Mouse (Mus musculus) NIH3T3 (cell line): Measurements from ENCODE around the gene Rgs16.
"Not testable (repeated sequence)": the region's sequence is repeated elsewhere in the genome, so short reads cannot be mapped to it uniquely, and the experiment has no call there.

ENCODE experiments used
- DNase-seq: peaks from one replicate; pipeline ENCODE4 v3.0.0-alpha.2; 2012; ENCODE audit warnings: low read depth

Rgs16 gene

DNA sequence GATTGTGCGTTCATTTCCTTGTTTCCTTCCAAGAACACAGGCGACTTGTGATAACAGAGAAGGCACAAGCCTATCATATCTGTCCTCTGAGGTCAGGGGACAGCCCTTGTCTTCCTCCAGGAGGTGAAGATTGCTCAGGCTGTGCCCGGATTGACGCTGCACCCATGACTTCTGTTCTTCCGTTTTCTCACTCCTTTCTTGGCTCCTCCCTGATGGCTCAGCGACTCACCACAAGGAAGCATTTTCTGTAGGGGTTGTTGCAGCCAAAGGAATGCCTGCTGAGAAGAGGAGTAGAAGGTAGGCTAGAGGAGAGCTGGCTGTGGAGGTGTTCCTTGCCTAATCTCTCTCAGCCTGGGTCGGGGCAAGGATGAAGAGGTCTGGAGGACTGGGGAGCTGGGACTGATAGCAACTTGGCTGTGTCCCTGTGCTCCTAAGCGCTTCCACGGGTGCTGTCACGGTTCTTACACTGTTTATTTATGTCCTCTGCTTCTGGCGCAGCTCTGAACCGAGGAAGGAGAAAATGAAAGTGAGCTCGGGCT, 11.7 kb downstream of the Rgs16 start:
- DNase-seq = peak; percentile 60

- no peak for DNase-seq
These were observed 12.4 kb downstream of the Rgs16 start for GRCm38 (mm10) chr1:153752521-153752920.

GRCm38 (mm10) chr1:153753725-153754464, 13.7 kb downstream of the Rgs16 start:
- DNase-seq = no peak

DNA sequence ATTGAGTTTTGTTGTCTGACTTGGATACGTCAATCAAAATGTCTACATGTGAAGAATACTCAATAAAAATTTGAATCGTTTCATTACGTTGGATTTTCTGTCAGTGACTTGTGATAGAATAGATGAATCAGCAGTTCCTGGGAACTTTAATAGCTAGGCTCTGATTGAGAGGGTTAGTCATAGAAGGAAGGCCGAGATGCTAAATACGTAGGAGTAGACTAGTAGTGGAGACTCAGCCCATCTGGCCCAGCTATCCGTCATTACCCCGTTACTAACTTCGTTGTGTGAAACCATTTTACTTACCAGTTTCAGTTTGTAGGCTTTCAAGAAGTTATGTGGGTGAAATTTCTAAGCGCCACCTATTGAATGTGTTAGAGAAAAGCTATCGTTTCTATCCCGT, 24.0 kb downstream of the Rgs16 start:
- DNase-seq = no peak

GRCm38 (mm10) chr1:153766298-153766697, 26.1 kb downstream of the Rgs16 start:
- no peak for DNase-seq

DNA sequence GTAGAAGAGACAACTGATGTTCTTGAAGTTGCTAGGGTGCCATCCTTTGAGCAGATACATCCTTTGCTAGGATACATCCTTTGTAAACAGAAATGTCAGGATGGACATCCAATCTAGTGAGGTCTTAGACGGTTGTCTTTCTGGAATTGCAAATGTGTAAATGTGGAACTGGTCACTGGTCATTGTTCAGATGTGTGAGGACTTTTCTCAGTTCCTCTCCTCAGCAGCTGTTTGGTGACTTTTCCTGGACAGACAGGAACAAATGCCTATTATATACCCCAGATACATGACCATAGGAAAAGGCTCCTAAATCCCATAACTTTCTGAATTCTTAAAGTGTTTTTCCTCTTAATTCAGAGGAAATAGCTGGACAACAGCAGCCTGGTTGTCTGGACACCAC, 27.1 kb downstream of the Rgs16 start:
- no peak for DNase-seq

DNA sequence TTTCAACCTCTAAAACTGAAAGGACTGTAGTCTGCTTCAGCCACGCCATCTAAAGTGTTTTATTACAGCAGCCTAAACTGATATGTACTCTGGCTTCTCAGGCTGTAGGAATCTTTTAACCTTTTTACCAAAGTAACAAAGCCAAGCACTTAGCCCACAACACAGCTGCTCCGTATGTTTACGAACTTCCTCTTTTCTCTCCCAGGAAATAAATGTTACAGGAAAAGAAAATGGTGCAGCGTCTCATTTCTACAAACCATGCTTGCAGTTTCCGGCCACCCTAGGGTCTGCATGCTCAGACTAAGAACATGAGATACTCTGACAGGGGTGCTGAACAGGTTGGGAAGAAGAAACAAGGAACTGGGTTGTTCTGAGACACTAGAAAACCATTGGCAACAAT, 28.3 kb downstream of the Rgs16 start:
- no peak for DNase-seq

DNA sequence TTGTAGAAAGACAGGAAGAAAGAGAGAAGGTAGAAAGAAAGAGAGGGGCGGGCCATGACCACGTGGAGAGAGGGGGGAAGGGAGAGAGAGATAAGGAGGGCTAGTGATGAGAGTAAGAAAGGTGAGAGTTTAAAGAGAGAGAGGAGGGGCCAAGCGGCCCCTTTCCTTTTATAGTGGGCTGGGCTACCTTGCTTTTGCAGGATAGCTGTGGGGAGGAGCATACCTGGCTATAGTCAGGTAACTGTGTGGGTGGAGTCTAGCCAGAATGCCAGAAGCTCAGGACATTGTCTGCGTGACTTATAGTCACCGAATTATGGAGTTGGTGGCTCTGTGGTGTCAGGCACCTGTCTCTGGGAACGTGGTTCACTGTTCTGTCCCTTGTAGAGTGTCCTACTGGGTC, 29.4 kb downstream of the Rgs16 start:
- DNase-seq = not testable (repeated sequence)

- DNase-seq = no peak
These were observed 30.0 kb downstream of the Rgs16 start for GRCm38 (mm10) chr1:153769998-153770775.

DNA sequence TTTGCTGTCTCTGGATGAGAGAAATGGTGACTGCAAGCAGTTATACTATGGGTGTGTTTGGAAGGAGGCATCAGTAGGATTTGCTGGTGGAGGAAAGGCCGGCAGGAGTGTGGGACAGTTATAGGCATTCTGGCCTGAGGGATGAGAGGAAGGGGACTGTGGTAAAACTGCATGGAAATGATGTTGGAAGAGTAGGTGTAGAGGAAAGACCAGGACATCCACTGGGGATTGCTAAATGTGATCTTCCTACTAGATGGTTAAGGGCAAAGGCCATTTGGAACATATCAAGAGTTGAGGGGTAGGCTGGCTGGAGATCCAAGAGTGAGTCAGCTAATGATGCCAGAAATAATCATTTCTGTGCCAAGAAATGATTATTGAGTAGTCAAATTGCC, 30.6 kb downstream of the Rgs16 start:
- DNase-seq = no peak

GRCm38 (mm10) chr1:153775174-153775573, 35.0 kb downstream of the Rgs16 start:
- peak; percentile 11 for DNase-seq

DNA sequence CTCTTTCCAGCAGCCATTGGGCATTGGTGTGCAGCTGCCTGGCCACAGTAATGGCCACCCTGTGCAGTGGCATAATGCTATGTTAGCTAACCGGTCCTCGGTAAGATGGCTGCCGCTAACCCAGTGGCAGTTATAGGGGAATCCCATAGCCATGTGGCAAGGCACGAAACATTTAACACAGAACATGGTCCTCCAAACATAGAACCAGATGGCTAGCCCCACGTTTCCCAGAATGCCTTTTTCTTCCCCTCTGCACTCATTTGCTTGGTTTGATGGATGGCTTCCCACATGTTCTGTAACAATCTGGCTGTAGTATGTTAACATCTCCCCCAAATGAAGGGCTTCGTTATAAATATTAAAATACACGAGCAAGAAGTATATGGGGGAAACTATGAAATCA, 36.1 kb downstream of the Rgs16 start:
- no peak for DNase-seq

DNA sequence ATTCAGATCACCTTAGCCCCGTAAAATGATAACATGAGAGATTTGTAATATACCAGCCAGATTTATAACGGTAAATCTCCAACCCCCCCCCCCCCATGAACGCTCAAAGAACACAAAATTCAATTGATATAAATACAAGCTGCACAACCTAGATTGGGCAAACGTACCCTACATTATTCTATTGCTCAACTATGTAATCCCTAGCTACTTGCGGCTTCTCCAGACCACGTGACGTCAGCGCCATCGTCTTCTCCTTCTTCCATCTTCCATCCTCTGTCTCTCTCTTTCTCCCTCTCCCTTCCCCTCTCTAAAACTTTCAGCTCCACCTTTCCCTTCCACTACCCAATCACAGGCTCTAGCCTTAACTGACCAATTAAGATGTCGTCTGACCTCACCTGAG, 38.1 kb downstream of the Rgs16 start:
- DNase-seq = no peak

- DNase-seq = no peak
These were observed 43.2 kb downstream of the Rgs16 start for GRCm38 (mm10) chr1:153783339-153783738.

GRCm38 (mm10) chr1:153785608-153786007, 45.5 kb downstream of the Rgs16 start:
- no peak for DNase-seq

DNA sequence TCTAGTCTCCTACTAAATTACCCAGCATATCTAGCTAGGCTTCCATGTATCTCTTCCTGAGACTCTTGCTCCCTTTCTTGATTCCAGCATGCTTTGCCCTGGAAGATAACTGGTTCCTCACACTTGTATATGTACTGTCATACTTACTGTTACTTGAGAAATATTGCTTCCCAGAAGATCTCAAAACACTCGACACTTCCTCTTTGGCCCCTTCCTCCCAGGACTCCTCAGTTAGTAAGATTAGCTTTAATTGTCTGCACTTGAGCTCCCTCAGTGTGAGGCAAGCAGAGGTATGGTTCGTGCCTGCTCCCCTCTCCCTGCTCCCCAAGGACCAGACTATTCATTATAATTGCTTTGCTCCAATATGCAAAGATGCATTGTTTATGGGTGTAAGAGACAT, 50.6 kb downstream of the Rgs16 start:
- no peak for DNase-seq

GRCm38 (mm10) chr1:153794241-153794640, 54.1 kb downstream of the Rgs16 start:
- no peak for DNase-seq
